Mouse (Mus musculus) embryonic facial prominence, embryonic 12.5 days (tissue): ENCODE measurements around the gene Rpl9. TPM values are rescaled to one million over a fixed set of nuclear protein-coding genes. Genes with fewer than 3 reads are reported as not detected.
A peak's percentile ranks its signal among the peaks of the same experiment; 100 is the strongest.

Source experiments
- ATAC-seq: fragments of 200-750 bp; cut with Nextera tagmentation; 2 replicates; pipeline ENCODE4 v1.8.0; 2017; ENCODE audit not compliant: insufficient number of reproducible peaks, insufficient read depth, low FRiP score, low TSS enrichment
- H3K27ac ChIP-seq: fragments of 300-500 bp; sonication (generic); 2 replicates; pipeline ENCODE4 v1.5.1; 2016; ENCODE audit warnings: mild to moderate bottlenecking
- H3K27me3 ChIP-seq: fragments of 300-500 bp; sonication (generic); 2 replicates; pipeline ENCODE4 v1.6.1; 2016; ENCODE audit warnings: mild to moderate bottlenecking, moderate library complexity
- H3K36me3 ChIP-seq: fragments of 300-500 bp; sonication (generic); 2 replicates; pipeline ENCODE4 v1.6.1; 2016; ENCODE audit warnings: mild to moderate bottlenecking
- H3K4me1 ChIP-seq: fragments of 300-500 bp; sonication (generic); 2 replicates; pipeline ENCODE4 v1.6.1; 2016
- H3K4me2 ChIP-seq: fragments of 300-500 bp; sonication (generic); replicated peaks from 2 replicates; pipeline ENCODE4 v1.6.1; 2016; ENCODE audit warnings: mild to moderate bottlenecking, moderate library complexity
- H3K4me3 ChIP-seq: fragments of 300-500 bp; sonication (generic); 2 replicates; pipeline ENCODE4 v1.5.1; 2016; ENCODE audit warnings: mild to moderate bottlenecking
- H3K9ac ChIP-seq: fragments of 300-500 bp; sonication (generic); 2 replicates; pipeline ENCODE4 v1.6.1; 2016; ENCODE audit warnings: mild to moderate bottlenecking, moderate library complexity
- H3K9me3 ChIP-seq: fragments of 300-500 bp; sonication (generic); 2 replicates; pipeline ENCODE4 v1.6.1; 2016; ENCODE audit warnings: mild to moderate bottlenecking, moderate library complexity
- WGBS: fragments of 180-500 bp; shearing (Covaris S2); methylation state at CpG from one replicate; pipeline ENCODE4 v1.1.7; 2016; 5-methylcytosine and 5-hydroxymethylcytosine counted together
- polyA plus RNA-seq: library from polyadenylated mRNA; unstranded; fragments of >200 nt; fragmentation: Nextera tagmentation; extraction: Ambion mirVana; gene quantifications from 2 replicates; pipeline ENCODE4 v1.2.1, GENCODE M21; 2016

Rpl9 gene
- polyA plus RNA-seq, 1 experiment from 2014 or later, result 958 TPM

DNA sequence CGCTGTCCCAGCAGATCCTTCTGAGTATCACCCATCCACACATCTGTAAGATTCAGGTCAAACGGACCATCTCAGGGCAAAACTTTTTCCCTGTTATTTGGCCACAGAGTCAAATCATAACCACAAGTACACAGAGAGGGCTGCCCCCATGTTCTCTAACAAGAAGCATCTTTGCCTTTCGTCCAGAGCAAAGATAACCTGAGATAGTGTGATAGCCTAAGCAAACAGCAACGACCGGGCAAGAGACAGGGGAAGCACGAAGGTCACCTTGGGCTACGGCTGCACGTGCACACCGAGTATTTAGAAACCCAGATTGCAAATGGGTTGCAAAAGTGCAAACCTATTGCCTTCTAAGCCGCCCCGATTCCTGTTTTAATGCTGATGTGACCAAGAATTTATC is 23.4 kb downstream of the Rpl9 start:
- Histone ChIP-seq H3K4me2 (no peak overlapping the region), H3K9me3 (no peaks in the 10 kb centered on the region), H3K27me3 (no peaks in the 10 kb centered on the region), H3K9ac (no peak overlapping the region), H3K4me1 (no peaks in the 10 kb centered on the region), H3K36me3 (no peaks in the 10 kb centered on the region), H3K27ac (no peak overlapping the region), H3K4me3 (no peak overlapping the region)
- WGBS, result 89% methylated on average over 11 of the region's 11 CpGs
- ATAC-seq, result no peak

DNA sequence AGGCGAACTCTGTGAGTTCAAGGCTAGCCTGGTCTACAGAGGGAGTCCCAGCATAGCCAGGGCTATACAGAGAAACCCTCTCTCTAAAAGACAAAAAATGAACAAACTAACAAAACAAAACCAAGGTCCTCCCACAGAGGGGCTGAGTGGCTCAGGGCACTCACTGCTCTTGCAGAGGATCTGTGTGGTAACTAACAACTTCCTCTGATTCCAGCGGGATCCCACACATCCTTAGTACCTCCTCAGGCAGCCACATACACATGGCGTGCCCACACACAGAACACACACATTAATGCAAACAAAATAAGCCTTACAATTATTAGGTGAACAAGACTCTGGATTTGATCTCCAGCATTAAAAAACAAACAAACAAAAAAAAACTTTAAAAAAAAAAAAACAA is 33.5 kb downstream of the Rpl9 start:
- no peak for ATAC-seq
- no peak overlapping the region for H3K4me3 ChIP-seq
- 83% methylated on average over 3 of the region's 3 CpGs for WGBS

GRCm38 (mm10) chr5:65356851-65357250 is 34.4 kb downstream of the Rpl9 start:
- 85% methylated on average over 6 of the region's 6 CpGs for whole genome bisulfite sequencing
- no peaks in the 10 kb centered on the region for H3K9me3 ChIP-seq
- no peak overlapping the region for H3K9ac ChIP-seq
- no peaks in the 10 kb centered on the region for H3K27me3 ChIP-seq
- no peak overlapping the region for H3K27ac ChIP-seq
- no peak overlapping the region for H3K4me3 ChIP-seq
- H3K4me2 ChIP-seq, result no peak overlapping the region
- no peaks in the 10 kb centered on the region for H3K36me3 ChIP-seq
- ATAC-seq, result no peak
- H3K4me1 ChIP-seq, result no peaks in the 10 kb centered on the region

More for the DNA sequence above, 33.5 kb downstream of the Rpl9 start:
- H3K27me3 ChIP-seq, result no peaks in the 10 kb centered on the region
- H3K27ac ChIP-seq, result no peak overlapping the region
- no peaks in the 10 kb centered on the region for H3K9me3 ChIP-seq
- H3K9ac ChIP-seq, result no peak overlapping the region
- H3K4me1 ChIP-seq, result no peaks in the 10 kb centered on the region
- no peak overlapping the region for H3K4me2 ChIP-seq
- no peaks in the 10 kb centered on the region for H3K36me3 ChIP-seq

DNA sequence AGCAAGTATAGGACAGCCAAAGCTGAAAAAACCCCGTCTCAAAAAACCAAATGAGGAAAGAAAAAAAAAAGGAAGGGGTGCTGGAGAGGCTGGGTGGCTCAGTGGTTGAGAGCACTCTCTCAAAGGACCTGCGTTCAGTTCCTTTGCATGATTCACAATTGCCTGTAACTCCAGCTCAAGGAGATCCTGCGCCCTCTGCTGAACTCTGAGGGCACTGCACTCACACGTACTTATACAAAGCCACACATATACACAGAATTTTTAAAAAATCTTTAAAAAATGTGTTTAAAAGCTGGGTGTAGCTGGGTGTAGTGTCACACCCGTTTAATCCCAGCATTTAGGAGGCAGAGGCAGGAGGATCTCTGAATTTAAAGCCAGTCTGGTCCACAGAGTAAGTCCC is 36.3 kb downstream of the Rpl9 start:
- H3K4me2 ChIP-seq, result no peak overlapping the region
- ATAC-seq, result no peak
- H3K9me3 ChIP-seq, result no peaks in the 10 kb centered on the region
- no peak overlapping the region for H3K4me3 ChIP-seq
- H3K36me3 ChIP-seq, result no peaks in the 10 kb centered on the region
- no peak overlapping the region for H3K27ac ChIP-seq
- no peak overlapping the region for H3K9ac ChIP-seq
- 76% methylated on average over 5 of the region's 5 CpGs for WGBS
- no peaks in the 10 kb centered on the region for H3K4me1 ChIP-seq
- H3K27me3 ChIP-seq, result no peaks in the 10 kb centered on the region

- ATAC-seq, result no peak
- no peak overlapping the region for H3K27ac ChIP-seq
- H3K4me3 ChIP-seq, result no peak overlapping the region
- H3K4me1 ChIP-seq, result no peaks in the 10 kb centered on the region
- no peak overlapping the region for H3K4me2 ChIP-seq
- H3K27me3 ChIP-seq, result no peaks in the 10 kb centered on the region
- H3K36me3 ChIP-seq, result no peaks in the 10 kb centered on the region
- no peaks in the 10 kb centered on the region for H3K9me3 ChIP-seq
- H3K9ac ChIP-seq, result no peak overlapping the region
- WGBS, result 85% methylated on average over 3 of the region's 3 CpGs
Observed at GRCm38 (mm10) chr5:65354097-65354496, 37.1 kb downstream of the Rpl9 start.

GRCm38 (mm10) chr5:65350508-65350907 is 40.7 kb downstream of the Rpl9 start:
- no peak overlapping the region for H3K4me2 ChIP-seq
- ATAC-seq, result no peak
- H3K9ac ChIP-seq, result no peak overlapping the region
- no peak overlapping the region for H3K27ac ChIP-seq
- no peaks in the 10 kb centered on the region for H3K9me3 ChIP-seq
- no peaks in the 10 kb centered on the region for H3K36me3 ChIP-seq
- 61% methylated on average over 10 of the region's 10 CpGs for WGBS
- 0 out of 2 replicates have a peak, but pooled peaks cover 5% of the 10 kb centered on the region for H3K4me1 ChIP-seq
- no peaks in the 10 kb centered on the region for H3K27me3 ChIP-seq
- no peak overlapping the region for H3K4me3 ChIP-seq

DNA sequence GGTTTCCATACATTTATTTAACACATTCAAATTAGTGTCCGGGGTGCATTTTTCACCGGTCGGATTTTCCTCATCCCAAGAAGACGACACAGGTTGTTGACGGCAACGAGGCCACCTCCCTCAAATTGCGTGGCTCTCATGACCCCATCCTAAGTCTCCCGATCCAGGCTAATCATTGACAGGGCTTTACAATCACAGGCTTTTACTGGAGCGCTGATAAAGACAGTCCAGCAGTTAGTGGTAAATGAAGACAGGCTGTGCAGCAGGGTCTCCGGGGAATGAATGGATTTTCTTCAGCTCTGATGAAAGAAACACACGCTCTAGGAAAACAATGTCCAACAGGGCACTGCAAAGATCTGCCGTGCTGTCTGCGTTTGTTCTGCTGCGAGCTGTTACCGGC is 43.1 kb downstream of the Rpl9 start, which contains the start of gene Klb:
Klb (plus strand) TSS at position 147 of the 400 bp plus-strand sequence.
- H3K4me1 ChIP-seq, result 0 out of 2 replicates have a peak, but pooled peaks cover 5% of the 10 kb centered on the region

DNA sequence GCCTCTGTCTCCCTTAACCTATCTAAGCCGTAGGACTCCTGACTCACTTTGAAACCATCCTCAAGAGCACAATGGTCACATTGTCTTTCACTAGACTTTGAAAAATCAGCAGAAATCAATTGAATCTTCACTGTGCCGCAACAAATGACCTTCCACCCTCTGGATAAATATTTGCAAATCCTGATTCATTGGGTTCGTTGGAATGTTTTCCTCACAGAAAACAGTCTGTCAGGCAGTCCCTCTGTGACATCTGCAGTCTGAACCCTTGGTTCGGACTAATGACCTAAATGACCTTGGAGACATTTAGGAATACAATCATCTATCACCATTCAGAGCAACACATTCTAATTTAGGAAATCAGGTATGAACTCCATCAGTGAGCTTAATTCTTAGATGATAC is 51.1 kb downstream of the Rpl9 start:
- Histone ChIP-seq H3K27ac (no peak overlapping the region), H3K27me3 (no peaks in the 10 kb centered on the region), H3K9me3 (no peaks in the 10 kb centered on the region), H3K4me1 (no peaks in the 10 kb centered on the region), H3K36me3 (no peaks in the 10 kb centered on the region), H3K4me3 (no peak overlapping the region), H3K4me2 (no peak overlapping the region), H3K9ac (no peak overlapping the region)
- 29% methylated on average over 4 of the region's 4 CpGs for WGBS
- ATAC-seq, result no peak

More for the DNA sequence above, 43.1 kb downstream of the Rpl9 start, which contains the start of gene Klb:
- no peak within 1 kb of the TSS for H3K27ac ChIP-seq
- H3K27me3 ChIP-seq, result no peaks in the 10 kb centered on the region
- H3K4me2 ChIP-seq, result peak within 1 kb of the TSS; percentile 45
- H3K36me3 ChIP-seq, result no peaks in the 10 kb centered on the region
- H3K9ac ChIP-seq, result no peak within 1 kb of the TSS
- H3K9me3 ChIP-seq, result no peaks in the 10 kb centered on the region
- WGBS, result 28% methylated on average over 15 of the region's 15 CpGs
- peak within 1 kb of the TSS; percentile 16 for H3K4me3 ChIP-seq
- ATAC-seq, result no peak

GRCm38 (mm10) chr5:65338394-65338793 is 52.9 kb downstream of the Rpl9 start:
- Histone ChIP-seq H3K4me2 (no peak overlapping the region), H3K4me3 (no peak overlapping the region), H3K4me1 (peaks cover 6% of the 10 kb centered on the region), H3K27ac (no peak overlapping the region), H3K27me3 (no peaks in the 10 kb centered on the region), H3K9ac (no peak overlapping the region), H3K36me3 (no peaks in the 10 kb centered on the region), H3K9me3 (no peaks in the 10 kb centered on the region)
- no peak for ATAC-seq
- WGBS, result 77% methylated on average over 6 of the region's 6 CpGs

Other genes starting within 250 kb of the Rpl9 start
- 12.2 and 13.2 TPM in 2 replicates for gene Wdr19, start 191.7 kb downstream of the Rpl9 start, polyA plus RNA-seq
- gene Rfc1, start 55.8 kb downstream of the Rpl9 start, polyA plus RNA-seq, result 104 and 113 TPM in 2 replicates
- gene Klb, start 43.1 kb downstream of the Rpl9 start, polyA plus RNA-seq, result 0.10 and 0.15 TPM in 2 replicates
- 62.3 and 66.6 TPM in 2 replicates for gene Lias, start 53 bp upstream of the Rpl9 start, polyA plus RNA-seq
- gene Ugdh, start 44.5 kb upstream of the Rpl9 start, polyA plus RNA-seq, result 146 and 147 TPM in 2 replicates
- gene Gm43552, start 101.4 kb upstream of the Rpl9 start, polyA plus RNA-seq, result not detected in 2 replicates
- gene Smim14, start 145.7 kb upstream of the Rpl9 start, polyA plus RNA-seq, result 108 and 111 TPM in 2 replicates
- gene Ube2k, start 145.8 kb upstream of the Rpl9 start, polyA plus RNA-seq, result 201 and 206 TPM in 2 replicates